8 mouse cellular contexts compared by ENCODE assay signal in the genomic region with DNA sequence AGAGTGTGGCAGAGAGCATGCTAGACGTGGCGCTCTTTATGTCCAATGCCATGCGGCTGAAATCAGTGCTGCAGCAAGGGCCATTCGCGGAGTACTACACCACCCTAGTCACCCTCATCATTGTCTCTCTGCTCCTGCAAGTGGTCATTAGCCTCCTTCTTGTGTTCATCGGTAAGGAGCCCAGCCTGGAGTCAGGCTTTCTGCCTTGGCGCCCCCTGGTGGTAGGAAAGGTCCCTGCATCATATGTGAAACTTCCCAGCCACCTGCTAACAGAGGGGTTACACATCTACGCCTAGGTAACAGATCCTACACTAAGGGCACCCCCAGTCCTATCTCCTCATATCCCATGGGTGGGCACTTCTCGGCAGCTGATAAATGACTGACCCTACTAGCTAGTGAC.
A peak's percentile ranks its signal among the peaks of the same experiment; 100 is the strongest.
DNase-seq lines count a peak whose midpoint lies in the region; ATAC-seq and TF ChIP-seq lines count a peak whose summit lies in the region.
"Had no signal": no experiment of that assay in that cellular context is flagged by ENCODE, and none has a peak within 500 bp of the region (broad histone marks: within the 10 kb centered on the region; RNA-seq: fewer than 3 reads in every experiment).

No protein-coding gene starts in this region.

- TF ChIP-seq EP300 in heart, postnatal 0 days (IDR thresholded peaks at IDR 0.05; ENCODE audit: low read depth), result no peak

- no peak for ATAC-seq in heart, postnatal 0 days (ENCODE audit: insufficient read depth, low read depth)
- peak; percentile 73 for ATAC-seq in megakaryocyte progenitor cell, adult 5-6 weeks (replicated peaks; ENCODE audit: poor library complexity)

- H3K27ac ChIP-seq in bone marrow macrophage, adult 2 months (ENCODE audit: insufficient read depth, low read depth, low read length), result no peak overlapping the region
- no peak overlapping the region for H3K27ac ChIP-seq in embryonic fibroblast, embryonic 13.5 days (ENCODE audit: insufficient read depth, low read length)
- no peak overlapping the region for H3K27ac ChIP-seq in heart, postnatal 0 days (ENCODE audit: low read depth)
- no peak overlapping the region for H3K27ac ChIP-seq in spleen, adult 2 months (ENCODE audit: insufficient read depth, low read length)
- H3K27ac ChIP-seq: macrophage had no signal

- no peak overlapping the region for H3K4me2 ChIP-seq in heart, postnatal 0 days (ENCODE audit: low read depth, low read length)

- peaks cover 2% of the 10 kb centered on the region for H3K4me1 ChIP-seq in bone marrow macrophage, adult 2 months (ENCODE audit: control insufficient read depth, insufficient read depth, low read length)
- H3K4me1 ChIP-seq in embryonic fibroblast, embryonic 13.5 days (ENCODE audit: control insufficient read depth, insufficient read depth, low read length), result peaks cover 1% of the 10 kb centered on the region; the same call in 1 of the 2 replicates
- H3K4me1 ChIP-seq in heart, postnatal 0 days (ENCODE audit: control insufficient read depth, insufficient read depth), result no peaks in the 10 kb centered on the region
- peaks cover 2% of the 10 kb centered on the region; the same call in 1 of the 2 replicates for H3K4me1 ChIP-seq in spleen, adult 2 months (ENCODE audit: control insufficient read depth, insufficient read depth, insufficient read length)

- H3K9ac ChIP-seq in heart, postnatal 0 days (replicated peaks; ENCODE audit: low read depth, low read length), result no peak overlapping the region

- H3K9me3 ChIP-seq in heart, postnatal 0 days (replicated peaks; ENCODE audit: control insufficient read depth, low read length), result no peaks in the 10 kb centered on the region

- TF ChIP-seq CTCF in bone marrow macrophage, adult 2 months (IDR thresholded peaks at IDR 0.05; ENCODE audit: low read depth, low read length), result peak; percentile 96
- TF ChIP-seq CTCF in embryonic fibroblast, embryonic 13.5 days (IDR thresholded peaks at IDR 0.05; ENCODE audit: borderline replicate concordance, insufficient read depth, low read length), result peak; percentile 86
- peak; percentile 96 for TF ChIP-seq CTCF in heart, postnatal 0 days (IDR thresholded peaks at IDR 0.05; ENCODE audit: low read depth)
- TF ChIP-seq CTCF in spleen, adult 2 months (IDR thresholded peaks at IDR 0.05; ENCODE audit: extremely low read depth, insufficient read depth, insufficient read length, insufficient replicate concordance), result peak; percentile 87; the same call in 1 of the 2 replicates

- DNase-seq in MN1 (ENCODE audit: low spot score), result peak; percentile 61
- DNase-seq in heart, postnatal 0 days (ENCODE audit: low spot score), result peak; percentile 56
- peak; percentile 74 to 84 for DNase-seq in left cerebral cortex, adult 18-20 months (ENCODE audit: low spot score in 2 of 2)
- peak; percentile 43 to 74 for DNase-seq in spleen, adult 2 months (ENCODE audit: low read depth in 1 of 2, low spot score in 2 of 2)

- no peak for TF ChIP-seq POLR2A in bone marrow macrophage, adult 2 months (IDR thresholded peaks at IDR 0.05; ENCODE audit: borderline replicate concordance, low read depth, low read length)
- TF ChIP-seq POLR2A in embryonic fibroblast, embryonic 13.5 days (IDR thresholded peaks at IDR 0.05; ENCODE audit: low read depth, low read length), result no peak
- no peak for TF ChIP-seq POLR2A in spleen, adult 2 months (IDR thresholded peaks at IDR 0.05; ENCODE audit: low read depth, low read length)

- 25% methylated on average over 9 of the region's 9 CpGs for WGBS in heart, postnatal 0 days
- 39% methylated on average over 9 of the region's 9 CpGs for WGBS in spleen, adult 2 months

- no peaks in the 10 kb centered on the region for H3K27me3 ChIP-seq in heart, postnatal 0 days (ENCODE audit: control insufficient read depth, insufficient read depth, low read length)
- no peaks in the 10 kb centered on the region for H3K27me3 ChIP-seq in spleen, adult 2 months (ENCODE audit: control insufficient read depth, insufficient read depth, low read length)

- H3K4me3 ChIP-seq in bone marrow macrophage, adult 2 months (ENCODE audit: insufficient read depth, low read length), result no peak overlapping the region
- H3K4me3 ChIP-seq in embryonic fibroblast, embryonic 13.5 days (ENCODE audit: insufficient read depth, low read length), result no peak overlapping the region
- no peak overlapping the region for H3K4me3 ChIP-seq in heart, postnatal 0 days (ENCODE audit: low read depth, low read length)
- no peak overlapping the region for H3K4me3 ChIP-seq in spleen, adult 2 months (ENCODE audit: extremely low read depth, insufficient read depth, insufficient read length)

- no peaks in the 10 kb centered on the region for H3K36me3 ChIP-seq in heart, postnatal 0 days (replicated peaks; ENCODE audit: control insufficient read depth, insufficient read depth, low read length)
- no peaks in the 10 kb centered on the region for H3K36me3 ChIP-seq in spleen, adult 2 months (ENCODE audit: control insufficient read depth, insufficient read depth, low read length)
